ENCODE assay signal across 26 mouse cellular contexts in the genomic region with DNA sequence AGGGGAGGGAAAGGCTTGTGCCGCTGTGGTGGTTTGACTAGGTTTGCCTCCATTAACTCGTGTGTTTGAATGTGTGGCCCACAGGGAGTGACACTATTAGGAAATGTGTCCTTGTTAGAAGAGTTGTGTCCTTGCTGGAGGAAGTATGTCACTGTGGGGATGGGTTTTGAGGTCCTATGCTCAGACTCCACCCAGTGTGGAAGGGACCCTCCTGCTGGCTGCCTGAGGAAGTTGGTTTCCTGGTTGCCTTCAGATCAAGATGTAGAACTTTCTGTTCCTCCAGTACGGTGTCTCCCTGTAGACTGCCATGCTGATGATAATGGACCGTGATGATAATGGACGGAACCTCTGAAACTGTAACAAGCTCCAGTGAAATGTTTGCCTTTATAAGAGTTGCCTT.
"Had no signal": no experiment of that assay in that cellular context is flagged by ENCODE, and none has a peak within 500 bp of the region (broad histone marks: within the 10 kb centered on the region; RNA-seq: fewer than 3 reads in every experiment).

No protein-coding gene starts in this region.

- H3K36me3 ChIP-seq: heart, embryonic 13.5 days; heart, embryonic 15.5 days; hindbrain, embryonic 13.5 days; hindbrain, embryonic 15.5 days; kidney, embryonic 15.5 days; limb, embryonic 13.5 days; limb, embryonic 15.5 days had no signal

- H3K4me1 ChIP-seq: heart, embryonic 13.5 days; heart, embryonic 15.5 days had no signal

- H3K9me3 ChIP-seq: heart, embryonic 13.5 days; heart, embryonic 15.5 days; hindbrain, embryonic 13.5 days; hindbrain, embryonic 15.5 days; kidney, embryonic 15.5 days; limb, embryonic 13.5 days; limb, embryonic 15.5 days had no signal

- H3K27me3 ChIP-seq: heart, embryonic 13.5 days; hindbrain, embryonic 15.5 days; kidney, embryonic 15.5 days; limb, embryonic 13.5 days; limb, embryonic 15.5 days had no signal

- DNase-seq: gastrocnemius, adult 2 months; gastrocnemius, postnatal 10 days; gastrocnemius, postnatal 25 days; heart, adult 11 months; heart, adult 2 months; heart, postnatal 14 days; heart, postnatal 36 days; kidney, adult 11 months; kidney, adult 2 months; kidney, adult 9 months; kidney, postnatal 14 days; kidney, postnatal 36 days; layer of hippocampus, postnatal 36 days; left cerebral cortex, postnatal 4 days had no signal

- H3K9ac ChIP-seq: heart, embryonic 13.5 days; heart, embryonic 15.5 days; hindbrain, embryonic 13.5 days; hindbrain, embryonic 15.5 days; kidney, embryonic 15.5 days; limb, embryonic 13.5 days; limb, embryonic 15.5 days had no signal

- H3K4me3 ChIP-seq: gastrocnemius, adult 2 months; heart, adult 2 months; heart, embryonic 13.5 days; heart, embryonic 15.5 days; hindbrain, embryonic 13.5 days; hindbrain, embryonic 15.5 days; kidney, embryonic 15.5 days; layer of hippocampus, adult 2 months; limb, embryonic 13.5 days; limb, embryonic 15.5 days had no signal

- H3K27ac ChIP-seq: gastrocnemius, adult 2 months; heart, adult 2 months; heart, embryonic 13.5 days; heart, embryonic 15.5 days; hindbrain, embryonic 13.5 days; hindbrain, embryonic 15.5 days; hindbrain, postnatal 0 days; kidney, embryonic 15.5 days; kidney, postnatal 0 days; layer of hippocampus, adult 2 months; limb, embryonic 13.5 days; limb, embryonic 15.5 days had no signal

- ATAC-seq: hindbrain, postnatal 0 days; intestine, embryonic 16.5 days had no signal

- H3K4me2 ChIP-seq: heart, embryonic 11.5 days; heart, embryonic 13.5 days; heart, embryonic 15.5 days; hindbrain, embryonic 13.5 days; hindbrain, embryonic 15.5 days; kidney, embryonic 15.5 days; limb, embryonic 13.5 days; limb, embryonic 15.5 days had no signal
